Mouse (Mus musculus) stomach, embryonic 16.5 days (tissue): Measurements from ENCODE around the gene Kctd19. TPM values are rescaled to one million over a fixed set of nuclear protein-coding genes. Genes with fewer than 3 reads are reported as not detected.

ENCODE experiments used
- ATAC-seq: fragments of 200-750 bp; cut with Nextera tagmentation; 2 replicates; pipeline ENCODE4 v1.8.0; 2017; ENCODE audit warnings: moderate number of reproducible peaks, moderate TSS enrichment; ENCODE audit not compliant: insufficient read depth, low FRiP score
- H3K27ac ChIP-seq: fragments of 300-500 bp; sonication (generic); 2 replicates; pipeline ENCODE4 v1.5.1; 2014; ENCODE audit warnings: low read length
- H3K27me3 ChIP-seq: fragments of 300-500 bp; sonication (generic); 2 replicates; pipeline ENCODE4 v1.6.1; 2014; ENCODE audit warnings: low read length, control low read depth, mixed read lengths; ENCODE audit not compliant: control insufficient read depth, insufficient read depth
- H3K36me3 ChIP-seq: fragments of 300-500 bp; sonication (generic); 2 replicates; pipeline ENCODE4 v1.6.1; 2014; ENCODE audit warnings: low read length; ENCODE audit not compliant: control insufficient read depth, insufficient read depth
- H3K4me1 ChIP-seq: fragments of 300-500 bp; sonication (generic); 2 replicates; pipeline ENCODE4 v1.6.1; 2014; ENCODE audit warnings: low read length, control low read depth, mixed read lengths; ENCODE audit not compliant: control insufficient read depth, insufficient read depth
- H3K4me2 ChIP-seq: fragments of 300-500 bp; sonication (generic); 2 replicates; pipeline ENCODE4 v1.6.1; 2014; ENCODE audit warnings: low read depth, low read length, mixed read lengths
- H3K4me3 ChIP-seq: fragments of 300-500 bp; sonication (generic); replicated peaks from 2 replicates; pipeline ENCODE4 v1.5.1; 2014; ENCODE audit warnings: mild to moderate bottlenecking, low read length
- H3K9ac ChIP-seq: fragments of 300-500 bp; sonication (generic); 2 replicates; pipeline ENCODE4 v1.6.1; 2014; ENCODE audit warnings: low read length
- H3K9me3 ChIP-seq: fragments of 300-500 bp; sonication (generic); replicated peaks from 2 replicates; pipeline ENCODE4 v1.6.1; 2016; ENCODE audit warnings: low read length, control low read depth; ENCODE audit not compliant: control insufficient read depth
- WGBS: fragments of 180-500 bp; shearing (Covaris S2); extraction: QIAGEN DNeasy Blood & Tissue Kit; methylation state at CpG from one replicate; pipeline ENCODE4 v1.1.7; 2014; 5-methylcytosine and 5-hydroxymethylcytosine counted together
- polyA plus RNA-seq: library from polyadenylated mRNA; unstranded; fragments of >200 nt; fragmentation: Nextera tagmentation; extraction: Ambion mirVana; gene quantifications from 2 replicates; pipeline ENCODE4 v1.2.1, GENCODE M21; 2015

Gene Kctd19
- polyA plus RNA-seq, 1 experiment from 2014 or later: not detected

DNA sequence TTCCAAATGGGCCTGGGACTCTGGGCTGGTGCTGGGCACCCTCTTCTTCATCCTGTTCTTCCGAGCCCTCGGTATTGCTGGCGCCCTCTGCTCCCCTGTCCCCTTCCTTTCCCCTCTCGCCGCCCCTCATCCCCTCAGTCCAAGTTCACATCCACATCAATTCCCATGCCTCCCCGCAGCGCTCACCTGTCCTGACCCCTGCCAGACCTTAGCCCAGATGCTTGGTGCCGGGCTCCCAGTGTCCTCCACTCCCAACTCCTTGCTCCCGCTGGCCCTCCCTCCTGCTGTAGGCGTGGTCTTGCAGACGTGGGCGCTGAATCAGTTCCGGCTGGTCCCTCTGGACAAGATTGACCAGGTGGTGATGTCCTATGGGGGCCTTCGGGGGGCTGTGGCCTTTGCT, 56.6 kb downstream of the Kctd19 start:
- H3K4me1 ChIP-seq: no peaks in the 10 kb centered on the region
- H3K27ac ChIP-seq: no peak overlapping the region
- H3K27me3 ChIP-seq: no peaks in the 10 kb centered on the region
- H3K4me2 ChIP-seq: no peak overlapping the region
- ATAC-seq: no peak
- H3K4me3 ChIP-seq: no peak overlapping the region
- H3K9me3 ChIP-seq: no peaks in the 10 kb centered on the region
- no peak overlapping the region for H3K9ac ChIP-seq
- H3K36me3 ChIP-seq: no peaks in the 10 kb centered on the region
- 82% methylated on average over 14 of the region's 14 CpGs for WGBS

DNA sequence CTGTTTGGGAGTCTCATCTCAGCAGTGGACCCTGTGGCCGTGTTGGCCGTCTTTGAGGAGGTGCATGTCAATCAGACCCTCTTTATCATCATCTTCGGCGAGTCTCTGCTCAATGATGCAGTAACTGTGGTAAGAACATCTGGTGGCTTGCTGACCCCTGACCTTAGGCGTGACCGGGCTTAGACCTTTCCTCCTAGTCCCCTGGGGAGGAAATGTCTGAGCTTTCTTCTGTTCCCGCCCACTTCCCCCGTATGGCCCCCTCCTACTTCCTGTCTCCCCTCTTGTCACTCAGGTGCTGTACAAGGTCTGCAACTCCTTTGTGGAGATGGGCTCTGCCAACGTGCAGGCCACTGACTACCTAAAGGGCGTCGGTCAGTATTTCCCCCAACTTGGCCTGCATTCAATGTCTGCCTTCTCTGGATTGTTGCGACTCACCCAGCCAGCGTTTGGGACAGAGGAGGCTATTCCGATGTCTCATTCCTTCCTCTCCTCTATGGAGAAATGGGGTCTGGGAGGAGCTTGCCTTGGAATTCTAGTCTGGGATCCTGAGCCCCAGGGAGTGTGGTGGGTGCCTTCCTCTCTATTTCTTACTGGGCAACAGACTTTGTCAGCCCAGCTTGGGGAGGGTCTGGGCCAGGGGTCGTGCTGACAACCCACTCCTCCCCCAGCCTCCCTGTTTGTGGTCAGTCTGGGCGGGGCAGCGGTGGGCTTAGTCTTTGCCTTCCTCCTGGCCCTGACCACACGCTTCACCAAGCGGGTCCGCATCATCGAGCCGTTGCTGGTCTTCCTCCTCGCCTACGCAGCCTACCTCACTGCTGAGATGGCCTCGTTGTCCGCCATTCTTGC, 57.9 kb downstream of the Kctd19 start:
- no peak overlapping the region for H3K9ac ChIP-seq
- WGBS: 71% methylated on average over 26 of the region's 26 CpGs
- peaks cover 3% of the 10 kb centered on the region; the same call in 1 of the 2 replicates for H3K27me3 ChIP-seq
- H3K36me3 ChIP-seq: no peaks in the 10 kb centered on the region
- H3K4me3 ChIP-seq: no peak overlapping the region
- no peaks in the 10 kb centered on the region for H3K4me1 ChIP-seq
- H3K27ac ChIP-seq: no peak overlapping the region
- no peak for ATAC-seq
- H3K4me2 ChIP-seq: no peak overlapping the region
- H3K9me3 ChIP-seq: no peaks in the 10 kb centered on the region

DNA sequence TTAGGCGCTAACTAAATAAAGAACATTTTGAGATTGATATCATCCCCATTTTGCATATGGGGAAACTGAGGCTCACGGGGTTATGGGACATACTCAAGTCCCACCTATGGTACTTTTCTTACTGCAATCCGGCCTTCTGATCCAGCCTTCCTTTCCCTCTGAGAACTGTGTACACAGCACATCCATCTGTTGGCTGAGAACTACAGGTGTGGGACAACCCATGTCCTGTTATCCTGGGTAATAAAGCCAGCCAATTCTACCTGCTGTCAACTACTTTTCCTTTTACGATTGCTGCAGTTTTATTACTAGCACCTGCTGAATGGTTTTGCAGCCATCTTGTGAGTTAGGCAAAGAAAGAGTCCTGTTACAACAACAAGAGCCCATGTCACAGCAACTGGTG, 58.8 kb downstream of the Kctd19 start:
- Histone ChIP-seq H3K4me3 (no peak overlapping the region), H3K27ac (no peak overlapping the region), H3K4me2 (no peak overlapping the region), H3K9ac (no peak overlapping the region), H3K4me1 (no peaks in the 10 kb centered on the region), H3K27me3 (peaks cover 6% of the 10 kb centered on the region; the same call in 1 of the 2 replicates), H3K36me3 (no peaks in the 10 kb centered on the region), H3K9me3 (no peaks in the 10 kb centered on the region)
- WGBS: 91% methylated on average over 4 of the region's 4 CpGs
- ATAC-seq: no peak

GRCm38 (mm10) chr8:105353583-105354135, 59.6 kb downstream of the Kctd19 start:
- H3K4me3 ChIP-seq: no peak overlapping the region
- no peaks in the 10 kb centered on the region; the same call in 1 of the 2 replicates for H3K4me1 ChIP-seq
- no peak overlapping the region for H3K9ac ChIP-seq
- no peak overlapping the region for H3K4me2 ChIP-seq
- no peak for ATAC-seq
- no peak overlapping the region for H3K27ac ChIP-seq
- WGBS: 80% methylated on average over 8 of the region's 8 CpGs
- H3K27me3 ChIP-seq: peaks cover 6% of the 10 kb centered on the region; the same call in 1 of the 2 replicates
- H3K9me3 ChIP-seq: no peaks in the 10 kb centered on the region
- H3K36me3 ChIP-seq: no peaks in the 10 kb centered on the region

DNA sequence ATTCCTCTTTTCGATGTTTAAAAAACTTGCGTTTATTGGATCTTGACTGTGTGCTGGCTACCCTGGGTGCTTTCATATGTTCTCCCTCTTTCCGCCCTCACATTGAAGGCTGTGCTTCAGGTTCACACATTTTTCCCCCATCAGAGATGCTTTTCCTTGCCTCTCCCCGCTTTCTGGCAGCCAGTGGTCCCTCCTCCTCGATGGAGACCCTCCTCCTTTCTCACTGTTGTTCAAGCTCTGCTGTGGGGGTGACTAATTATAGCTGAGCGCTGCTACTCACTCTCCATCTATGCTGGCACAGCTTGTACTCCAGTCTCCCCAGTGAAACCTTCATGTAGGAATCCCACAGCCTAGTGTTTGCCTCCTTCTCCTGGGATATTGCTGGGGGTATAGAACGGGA, 63.1 kb downstream of the Kctd19 start:
- Histone ChIP-seq H3K9ac (no peak overlapping the region), H3K4me3 (peak overlapping the region; percentile 83; the same call in 1 of the 2 replicates), H3K4me2 (peak overlapping the region; percentile 17; the same call in 1 of the 2 replicates), H3K4me1 (peaks cover 20% of the 10 kb centered on the region), H3K27ac (no peak overlapping the region), H3K9me3 (no peaks in the 10 kb centered on the region), H3K27me3 (peaks cover 6% of the 10 kb centered on the region; the same call in 1 of the 2 replicates), H3K36me3 (no peaks in the 10 kb centered on the region)
- 42% methylated on average over 7 of the region's 7 CpGs for WGBS
- ATAC-seq: no peak

DNA sequence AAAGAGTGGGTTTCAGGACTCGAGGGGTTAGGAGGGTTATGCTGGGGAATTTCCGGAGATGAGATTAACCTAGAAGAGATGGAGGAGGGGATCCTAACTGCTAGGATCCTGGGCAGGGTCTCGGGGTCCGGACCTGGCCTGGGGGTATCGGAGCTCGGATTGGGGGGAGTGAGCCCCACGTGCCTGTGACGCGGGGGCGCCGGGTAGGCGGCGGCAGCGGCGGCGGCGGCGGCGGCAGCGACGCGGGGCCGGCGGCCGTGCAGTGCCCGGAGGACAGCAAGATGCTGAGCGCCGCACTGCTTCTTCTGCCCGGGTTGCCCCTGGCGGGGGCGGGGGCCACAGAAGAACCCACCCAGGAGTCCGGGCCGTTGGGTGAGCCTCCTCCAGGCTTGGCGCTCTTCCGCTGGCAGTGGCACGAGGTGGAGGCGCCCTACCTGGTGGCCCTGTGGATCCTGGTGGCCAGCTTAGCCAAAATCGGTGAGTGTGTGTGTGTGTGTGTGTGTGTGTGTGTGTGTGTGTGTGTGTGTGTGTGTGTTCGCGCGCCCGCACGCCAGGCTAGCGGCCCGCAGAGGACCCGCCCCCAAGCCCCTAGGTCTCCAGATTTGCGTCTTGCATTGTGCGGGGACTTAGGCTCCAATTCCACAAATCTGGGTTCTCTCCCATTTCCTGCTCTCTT, 64.1 kb downstream of the Kctd19 start:
- Histone ChIP-seq H3K4me1 (peaks cover 30% of the 10 kb centered on the region), H3K36me3 (no peaks in the 10 kb centered on the region), H3K9me3 (no peaks in the 10 kb centered on the region), H3K4me3 (peak overlapping the region; percentile 83), H3K4me2 (peak overlapping the region; percentile 95), H3K9ac (peak overlapping the region; percentile 74), H3K27ac (no peak overlapping the region; the same call in 1 of the 2 replicates), H3K27me3 (peaks cover 6% of the 10 kb centered on the region; the same call in 1 of the 2 replicates)
- no peak for ATAC-seq
- 1% methylated on average over 36 of the region's 48 CpGs for WGBS

GRCm38 (mm10) chr8:105348450-105349095, 64.7 kb downstream of the Kctd19 start, which contains the start of gene Slc9a5:
Slc9a5 (plus strand) TSS chr8:105348843.
- Histone ChIP-seq H3K27ac (peak within 1 kb of the TSS; percentile 85), H3K4me3 (peak within 1 kb of the TSS; percentile 83), H3K9ac (peak within 1 kb of the TSS; percentile 82), H3K9me3 (no peaks in the 10 kb centered on the region), H3K27me3 (peaks cover 6% of the 10 kb centered on the region; the same call in 1 of the 2 replicates), H3K4me1 (peaks cover 34% of the 10 kb centered on the region), H3K36me3 (no peaks in the 10 kb centered on the region), H3K4me2 (peak within 1 kb of the TSS; percentile 95)
- WGBS: under 1% methylated on average over 34 of the region's 34 CpGs
- ATAC-seq: no peak

GRCm38 (mm10) chr8:105347428-105348221, 65.7 kb downstream of the Kctd19 start, which contains the start of gene Fhod1:
Fhod1 (minus strand) TSS chr8:105347953.
- Histone ChIP-seq H3K9ac (peak within 1 kb of the TSS; percentile 82), H3K36me3 (no peaks in the 10 kb centered on the region), H3K4me2 (peak within 1 kb of the TSS; percentile 95), H3K9me3 (no peaks in the 10 kb centered on the region), H3K4me3 (peak within 1 kb of the TSS; percentile 83), H3K4me1 (peaks cover 40% of the 10 kb centered on the region), H3K27ac (peak within 1 kb of the TSS; percentile 85), H3K27me3 (peaks cover 6% of the 10 kb centered on the region; the same call in 1 of the 2 replicates)
- peak; percentile 91 for ATAC-seq
- under 1% methylated on average over 53 of the region's 53 CpGs for WGBS
